Mouse (Mus musculus) MN1 (cell line): ENCODE data around the gene Cacna1c.

Experiments used
- DNase-seq: peaks from one replicate; pipeline ENCODE4 v3.0.0-alpha.2; 2016; ENCODE audit warnings: low spot score

Cacna1c gene

DNA sequence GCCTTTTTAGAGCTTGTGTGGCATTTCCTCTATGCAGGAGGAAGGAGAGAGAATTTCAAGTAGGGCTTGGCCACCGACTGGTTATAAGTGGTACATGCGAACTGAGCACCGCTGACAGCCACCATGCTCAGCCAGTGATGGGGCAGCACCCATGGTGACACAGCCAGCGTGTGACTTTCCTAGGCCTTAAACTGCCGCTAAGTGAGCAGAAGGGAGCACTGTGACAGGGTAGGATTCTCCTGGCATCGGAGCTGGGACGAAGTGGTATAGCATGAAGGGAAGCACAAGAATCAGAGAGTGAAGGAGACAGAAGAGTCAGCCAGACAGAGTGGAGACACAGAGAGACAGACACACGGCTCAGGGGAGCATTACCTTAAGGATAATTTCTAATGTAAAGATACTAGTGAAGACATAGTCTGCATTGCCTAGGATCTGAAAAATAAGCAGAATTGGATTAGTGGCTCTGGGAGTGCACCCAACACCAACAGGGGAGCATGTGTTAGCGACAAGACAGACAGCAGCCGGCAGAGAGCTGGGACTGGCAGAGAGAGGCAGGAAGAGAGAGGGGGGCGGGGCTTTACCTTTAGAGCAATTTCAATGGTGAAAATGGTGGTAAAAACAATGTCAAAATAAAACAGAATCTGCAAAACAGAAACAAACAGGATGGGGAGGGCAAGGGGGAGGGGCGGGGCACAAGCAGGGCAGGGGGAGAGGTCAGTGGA lies 522.1 kb downstream of the Cacna1c start:
- no peak for DNase-seq

- no peak for DNase-seq
Observed at GRCm38 (mm10) chr6:118653331-118653730, 542.9 kb downstream of the Cacna1c start.

GRCm38 (mm10) chr6:118649121-118649783 lies 547.0 kb downstream of the Cacna1c start:
- no peak for DNase-seq

- peak; percentile 72 for DNase-seq
Observed at GRCm38 (mm10) chr6:118646265-118647061, 549.8 kb downstream of the Cacna1c start.

- DNase-seq = no peak
Observed at GRCm38 (mm10) chr6:118644866-118645265, 551.4 kb downstream of the Cacna1c start.

DNA sequence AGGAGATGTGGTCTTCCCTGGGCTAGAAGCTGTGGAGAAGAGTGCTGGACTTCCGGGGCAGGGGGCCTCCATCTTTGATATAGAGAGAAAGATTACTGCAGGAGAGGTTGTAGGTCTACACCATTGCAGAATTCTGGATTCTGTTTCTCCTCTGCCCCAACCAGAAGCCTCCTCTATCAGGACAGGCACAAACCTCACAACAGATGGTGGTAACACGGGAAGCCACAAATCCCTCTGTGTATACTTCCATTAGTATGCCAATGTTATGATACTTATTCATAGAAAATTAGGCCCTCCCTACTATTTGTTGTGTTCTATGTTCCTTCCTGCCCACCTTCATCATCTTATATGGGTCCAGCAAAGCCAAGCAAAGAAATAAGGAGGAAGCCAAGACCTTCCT lies 552.7 kb downstream of the Cacna1c start:
- no peak for DNase-seq

GRCm38 (mm10) chr6:118641671-118642325 lies 554.4 kb downstream of the Cacna1c start:
- peak; percentile 26 for DNase-seq

- DNase-seq = no peak
Observed at GRCm38 (mm10) chr6:118639816-118640215, 556.4 kb downstream of the Cacna1c start.

GRCm38 (mm10) chr6:118638911-118639310 lies 557.3 kb downstream of the Cacna1c start:
- no peak for DNase-seq

GRCm38 (mm10) chr6:118632491-118632890 lies 563.7 kb downstream of the Cacna1c start:
- no peak for DNase-seq

DNA sequence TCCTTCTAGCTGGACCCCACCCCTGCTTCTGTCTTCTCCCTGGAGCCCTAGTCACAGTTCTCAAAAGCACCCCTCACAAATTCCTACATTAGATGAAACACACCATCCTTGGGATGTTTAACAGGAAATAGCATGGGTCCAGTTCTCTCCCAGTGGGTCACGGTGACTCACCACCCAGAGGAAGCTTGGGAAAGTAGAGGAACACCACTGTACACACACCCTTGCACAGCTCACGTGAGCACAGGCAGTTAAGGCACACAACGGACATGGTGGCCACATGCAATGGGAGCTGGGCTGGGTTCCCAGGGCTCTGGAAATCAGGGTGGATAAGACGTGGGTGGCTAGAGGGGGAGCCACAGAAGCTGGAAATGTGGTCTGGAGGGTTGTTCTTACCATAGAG lies 566.2 kb downstream of the Cacna1c start:
- DNase-seq = no peak

DNA sequence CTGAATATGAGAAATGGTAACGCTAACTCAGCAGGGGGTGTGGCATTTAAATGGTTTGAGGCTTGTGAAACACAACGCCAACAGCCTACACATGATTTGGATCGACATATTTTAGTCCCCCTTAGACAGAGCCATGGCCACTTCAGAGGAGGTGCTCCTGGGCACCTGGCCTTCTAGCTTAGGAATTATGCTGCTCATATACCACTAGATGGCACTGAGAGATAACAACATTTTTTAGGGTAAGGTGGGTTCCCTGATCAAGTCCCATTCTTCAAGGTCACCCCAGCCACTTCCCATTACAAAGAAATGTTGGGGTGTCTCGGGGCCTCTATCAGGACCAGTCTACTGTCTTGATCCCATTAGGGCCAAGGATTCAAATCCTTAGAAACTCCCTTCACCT lies 570.0 kb downstream of the Cacna1c start:
- no peak for DNase-seq

- DNase-seq = no peak
Observed at GRCm38 (mm10) chr6:118623609-118624008, 572.6 kb downstream of the Cacna1c start.

DNA sequence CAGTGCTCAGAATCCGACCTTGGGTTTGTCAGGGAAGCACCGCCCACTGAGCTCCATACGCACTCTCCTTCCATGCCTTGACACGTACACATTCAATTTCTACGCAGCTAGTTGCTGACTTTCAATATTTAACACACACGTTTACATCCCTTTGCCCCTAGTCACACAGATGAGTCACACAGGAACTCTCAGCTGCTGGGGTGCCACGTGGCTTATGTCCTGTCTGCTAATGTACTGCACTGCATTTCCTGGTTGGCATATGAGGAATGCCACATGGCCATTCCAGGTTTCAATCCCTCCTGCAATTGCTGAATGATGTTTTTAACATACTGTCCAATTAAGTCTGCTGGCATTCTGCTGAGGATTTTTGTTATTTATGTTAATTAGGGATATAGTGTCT lies 574.4 kb downstream of the Cacna1c start:
- DNase-seq = peak; percentile 87

- peak; percentile 53 for DNase-seq
Observed at GRCm38 (mm10) chr6:118621406-118621805, 574.8 kb downstream of the Cacna1c start.

DNA sequence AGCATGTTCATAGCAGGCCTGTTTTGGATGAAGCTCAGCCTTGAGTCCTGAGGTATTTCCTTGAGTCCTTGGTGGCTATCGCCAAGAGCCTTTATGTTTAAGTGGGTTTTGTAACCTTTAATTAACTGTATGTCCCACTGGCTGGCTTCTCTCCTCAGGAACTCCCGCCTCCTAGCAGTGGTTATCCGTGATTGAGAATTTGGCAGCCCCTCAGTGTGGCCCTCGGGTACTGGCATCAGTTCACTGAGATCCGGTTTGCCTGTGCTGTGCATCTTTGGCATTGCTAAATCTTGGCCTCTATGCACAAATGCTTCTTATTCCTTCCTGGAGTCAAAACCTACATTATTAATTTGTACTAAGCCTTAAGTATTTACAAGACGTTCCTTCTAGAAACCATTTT lies 587.3 kb downstream of the Cacna1c start:
- DNase-seq = no peak

DNA sequence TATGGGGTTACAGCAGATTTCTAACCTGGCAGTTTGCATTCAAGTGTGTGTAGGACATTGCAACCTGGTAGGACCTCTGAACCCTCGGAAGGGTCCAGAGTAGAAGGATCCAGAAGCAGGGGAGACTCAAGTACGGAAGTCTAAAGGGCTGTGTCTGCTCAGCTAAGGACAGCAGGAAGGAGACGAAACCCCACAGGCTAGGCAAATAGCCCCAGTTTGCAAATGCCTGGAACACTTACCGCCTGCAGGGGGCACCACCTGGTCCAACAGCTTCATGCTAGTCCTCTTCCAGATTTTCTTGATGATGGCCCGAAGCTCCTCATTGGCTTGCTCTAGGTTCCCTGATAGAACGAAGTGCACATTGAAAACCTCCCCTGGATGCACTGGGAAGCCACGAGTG lies 590.2 kb downstream of the Cacna1c start:
- no peak for DNase-seq

DNA sequence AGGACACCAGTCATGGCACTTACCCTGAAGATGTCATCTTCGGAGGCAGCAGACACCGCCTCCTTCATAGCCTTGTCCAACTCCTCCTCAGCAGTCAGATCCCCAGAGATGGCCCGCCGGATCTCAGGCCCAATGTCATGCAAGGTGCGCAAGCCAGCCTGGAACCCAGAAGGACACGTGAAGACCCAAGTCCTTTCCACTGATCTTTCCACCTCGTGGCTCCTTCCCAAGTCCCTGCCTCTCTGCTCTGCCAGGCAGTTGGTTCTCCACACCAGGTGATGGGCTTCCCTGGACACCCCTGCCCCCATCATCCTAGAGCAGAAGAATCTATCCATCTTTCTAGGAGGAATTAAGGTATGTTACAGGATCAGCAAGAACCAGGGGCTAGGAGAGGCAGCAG lies 592.4 kb downstream of the Cacna1c start:
- no peak for DNase-seq

- DNase-seq = no peak
Observed at GRCm38 (mm10) chr6:118595681-118596055, 600.5 kb downstream of the Cacna1c start.

GRCm38 (mm10) chr6:118594833-118595680 lies 601.2 kb downstream of the Cacna1c start:
- no peak for DNase-seq

DNA sequence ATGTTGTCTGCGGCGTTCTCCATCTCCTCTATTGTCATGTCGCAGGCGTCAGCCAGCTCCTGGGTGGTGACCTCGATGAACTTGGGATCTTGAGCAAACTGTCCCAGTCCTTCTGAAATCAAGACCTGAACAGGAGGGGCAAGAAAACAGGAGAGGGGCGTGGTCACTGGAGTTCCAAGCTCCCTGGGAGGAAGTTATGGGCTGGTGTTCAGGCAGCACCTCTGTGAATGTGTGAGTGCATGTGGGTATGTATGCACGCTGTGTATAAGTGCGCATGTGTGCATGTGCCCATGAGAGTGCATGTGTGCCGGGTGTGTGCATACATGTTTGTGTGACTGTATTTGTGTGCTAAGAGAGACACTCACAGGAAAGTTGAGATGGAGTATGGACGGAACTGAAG lies 602.1 kb downstream of the Cacna1c start:
- no peak for DNase-seq
